Mouse (Mus musculus) CH12.LX (cell line): ENCODE measurements around the gene Zfp688. TPM values are rescaled to one million over a fixed set of nuclear protein-coding genes. Genes with fewer than 3 reads are reported as not detected.
"Not testable (repeated sequence)": the region's sequence is repeated elsewhere in the genome, so short reads cannot be mapped to it uniquely, and the experiment has no call there.

Experiments
- DNase-seq: peaks from one replicate; pipeline ENCODE4 v3.0.0-alpha.2; 2013; ENCODE audit errors: extremely low read depth
- H3K27ac ChIP-seq: 2 replicates; pipeline ENCODE4 v1.5.1; 2012; ENCODE audit warnings: low read depth, mild to moderate bottlenecking, control low read depth, moderate library complexity; ENCODE audit not compliant: insufficient read depth
- H3K27me3 ChIP-seq: replicated peaks from 2 replicates; pipeline ENCODE3; 2012; ENCODE audit warnings: inconsistent platforms
- H3K36me3 ChIP-seq, 2 experiments: replicated peaks in 1 of 2; 2 replicates each; pipeline versions ENCODE3 to v1.6.1; 2012; ENCODE audit warnings: inconsistent platforms in 1 of 2, low read length in 1 of 2, mild to moderate bottlenecking in 1 of 2, mixed read lengths in 1 of 2, moderate library complexity in 1 of 2; ENCODE audit not compliant: control insufficient read depth in 1 of 2, insufficient read depth in 1 of 2
- H3K4me1 ChIP-seq, 2 experiments: 2 replicates each; pipeline ENCODE4 v1.6.1; 2012; ENCODE audit warnings: inconsistent platforms in 1 of 2, moderate library complexity in 1 of 2; ENCODE audit not compliant: insufficient read depth in 2 of 2, control insufficient read depth in 1 of 2
- H3K4me2 ChIP-seq: 2 replicates; pipeline ENCODE4 v1.6.1; 2012; ENCODE audit warnings: low read depth, mild to moderate bottlenecking, control low read depth; ENCODE audit not compliant: poor library complexity, insufficient read depth, severe bottlenecking
- H3K4me3 ChIP-seq, 3 experiments: fragments of 150-350 bp in 1 of 3; sonication (generic) in 1 of 3; replicated peaks in 1 of 3; 2 replicates each; pipeline versions ENCODE3 to v1.5.1; 2011 to 2012; ENCODE audit warnings: low read depth in 2 of 3, low read length in 2 of 3, mild to moderate bottlenecking in 2 of 3, moderate library complexity in 2 of 3, control low read depth in 1 of 3, improper control_type of control experiment in 1 of 3, inconsistent platforms in 1 of 3, mixed read lengths in 1 of 3; ENCODE audit not compliant: poor library complexity in 1 of 3
- H3K79me2 ChIP-seq: replicated peaks from 2 replicates; pipeline ENCODE4 v1.6.1; 2012; ENCODE audit warnings: mild to moderate bottlenecking, moderate library complexity; ENCODE audit not compliant: control insufficient read depth, poor library complexity, insufficient read depth, severe bottlenecking; ENCODE audit errors: extremely low read depth
- H3K9ac ChIP-seq: 2 replicates; pipeline ENCODE4 v1.6.1; 2012; ENCODE audit warnings: low read depth, mild to moderate bottlenecking, control low read depth, moderate library complexity; ENCODE audit not compliant: insufficient read depth
- H3K9me3 ChIP-seq: replicated peaks from 2 replicates; pipeline ENCODE3; 2012; ENCODE audit warnings: low read length, inconsistent platforms, mixed read lengths
- CHD1 ChIP-seq: IDR thresholded peaks from 2 replicates; pipeline ENCODE4 v1.6.1; 2012; ENCODE audit warnings: low read depth, low read length, improper control_type of control experiment, inconsistent platforms
- CHD2 ChIP-seq: IDR thresholded peaks from 2 replicates; pipeline ENCODE4 v1.6.1; 2011; ENCODE audit warnings: low read length, improper control_type of control experiment
- CTCF ChIP-seq, 2 experiments: IDR thresholded peaks in 1 of 2; conservative IDR thresholded peaks in 1 of 2; 2 replicates each; pipeline ENCODE4 v1.5.1; 2011 to 2012; ENCODE audit warnings: low read depth in 2 of 2, low read length in 2 of 2, improper control_type of control experiment in 1 of 2, inconsistent platforms in 1 of 2, mild to moderate bottlenecking in 1 of 2, moderate library complexity in 1 of 2
- ELF1 ChIP-seq: IDR thresholded peaks from 2 replicates; pipeline ENCODE4 v1.6.1; 2014; ENCODE audit warnings: low read depth, mild to moderate bottlenecking, inconsistent platforms, low read length, improper control_type of control experiment
- EP300 ChIP-seq: IDR thresholded peaks from 2 replicates; pipeline ENCODE4 v1.6.1; 2011; ENCODE audit warnings: low read length, improper control_type of control experiment
- GABPA ChIP-seq: IDR thresholded peaks from 2 replicates; pipeline ENCODE4 v1.6.1; 2012; ENCODE audit warnings: low read depth, low read length, improper control_type of control experiment, inconsistent platforms; ENCODE audit not compliant: insufficient replicate concordance
- IRF4 ChIP-seq: IDR thresholded peaks from 2 replicates; pipeline ENCODE4 v1.6.1; 2014; ENCODE audit warnings: low read depth, mild to moderate bottlenecking, inconsistent platforms, low read length, improper control_type of control experiment
- JUND ChIP-seq: conservative IDR thresholded peaks from 2 replicates; pipeline ENCODE4 v1.6.1; 2011; ENCODE audit warnings: low read depth, low read length, improper control_type of control experiment
- KAT2A ChIP-seq: IDR thresholded peaks from 2 replicates; pipeline ENCODE4 v1.6.1; 2012; ENCODE audit warnings: low read length, improper control_type of control experiment, inconsistent platforms; ENCODE audit not compliant: insufficient replicate concordance
- MEF2A ChIP-seq: IDR thresholded peaks from 2 replicates; pipeline ENCODE4 v1.6.1; 2014; ENCODE audit warnings: low read depth, mild to moderate bottlenecking, inconsistent platforms, low read length, improper control_type of control experiment, borderline replicate concordance
- MXI1 ChIP-seq: IDR thresholded peaks from 2 replicates; pipeline ENCODE4 v1.6.1; 2011; ENCODE audit warnings: mild to moderate bottlenecking, low read depth, low read length, improper control_type of control experiment
- MYC ChIP-seq: IDR thresholded peaks from 2 replicates; pipeline ENCODE4 v1.6.1; 2011; ENCODE audit warnings: low read depth, mild to moderate bottlenecking, improper control_type of control experiment, low read length
- NELFE ChIP-seq: IDR thresholded peaks from 2 replicates; pipeline ENCODE4 v1.6.1; 2011; ENCODE audit warnings: low read depth, low read length, improper control_type of control experiment
- NRF1 ChIP-seq: IDR thresholded peaks from 2 replicates; pipeline ENCODE4 v1.6.1; 2014; ENCODE audit warnings: low read depth, mild to moderate bottlenecking, inconsistent platforms, low read length, improper control_type of control experiment, moderate library complexity
- POLR2AphosphoS2 ChIP-seq: IDR thresholded peaks from 2 replicates; pipeline ENCODE4 v1.6.1; 2011; ENCODE audit warnings: low read depth, low read length, improper control_type of control experiment
- RAD21 ChIP-seq: IDR thresholded peaks from 2 replicates; pipeline ENCODE4 v1.6.1; 2011; ENCODE audit warnings: low read depth, mild to moderate bottlenecking, low read length, improper control_type of control experiment, moderate library complexity
- RCOR1 ChIP-seq: conservative IDR thresholded peaks from 2 replicates; pipeline ENCODE4 v1.6.1; 2012; ENCODE audit warnings: low read depth, mild to moderate bottlenecking, inconsistent platforms, low read length, improper control_type of control experiment
- TBP ChIP-seq: conservative IDR thresholded peaks from 2 replicates; pipeline ENCODE4 v1.6.1; 2011; ENCODE audit warnings: low read depth, low read length, improper control_type of control experiment
- TCF12 ChIP-seq: IDR thresholded peaks from 2 replicates; pipeline ENCODE4 v1.6.1; 2014; ENCODE audit warnings: low read depth, mild to moderate bottlenecking, inconsistent platforms, low read length, improper control_type of control experiment
- UBTF ChIP-seq: IDR thresholded peaks from 2 replicates; pipeline ENCODE4 v1.6.1; 2012; ENCODE audit warnings: low read depth, mild to moderate bottlenecking, inconsistent platforms, low read length, improper control_type of control experiment, moderate library complexity
- USF1 ChIP-seq: IDR thresholded peaks from 2 replicates; pipeline ENCODE4 v1.6.1; 2014; ENCODE audit warnings: low read depth, mild to moderate bottlenecking, inconsistent platforms, low read length, improper control_type of control experiment
- ZNF384 ChIP-seq: IDR thresholded peaks from 2 replicates; pipeline ENCODE4 v1.6.1; 2012; ENCODE audit warnings: low read depth, low read length, improper control_type of control experiment, inconsistent platforms
- dilution Hi-C: fragments of 300-500 bp; cut with MboI; formaldehyde crosslinking; loops from 2 replicates; pipeline ENCODE4 v1.14.3; 2020; ENCODE audit warnings: low sequenced_read_pairs; ENCODE audit not compliant: extremely low pct_unique_long_range_greater_than_20kb, extremely low pct_ligation_motif_present
- in situ Hi-C: fragments of 300-500 bp; cut with MboI; formaldehyde crosslinking; loops from 3 replicates; pipeline ENCODE4 v1.14.3; 2019; ENCODE audit warnings: low sequenced_read_pairs, low pct_ligation_motif_present, low pct_unique_long_range_greater_than_20kb, mixed read lengths
- polyA plus RNA-seq: library from polyadenylated mRNA; unstranded; fragments of >175 nt; gene quantifications from 2 replicates; pipeline ENCODE4 v1.2.1, GENCODE M21; 2012; ENCODE audit warnings: low read depth; ENCODE audit not compliant: insufficient read length
- total RNA-seq, 2 experiments: library from RNA; depleted of rRNA; stranded (reverse); fragments of 300-350 nt in 1 of 2; fragments of >200 nt in 1 of 2; gene quantifications; 2 replicates each; pipeline ENCODE4 v1.2.3; 2012 to 2014

The Zfp688 gene
- total and polyA plus RNA-seq, 3 experiments = 12.4 to 21.3 (median 18.7) TPM

GRCm38 (mm10) chr7:127371870-127372269 lies 50.0 kb downstream of the Zfp688 start:
- H3K27ac ChIP-seq, H3K4me3 ChIP-seq, H3K27me3 ChIP-seq, H3K36me3 ChIP-seq, H3K9me3 ChIP-seq, H3K4me1 ChIP-seq, H3K9ac ChIP-seq, H3K4me2 ChIP-seq, dilution Hi-C loops, DNase-seq, H3K79me2 ChIP-seq: not testable (repeated sequence)
- TF ChIP-seq CTCF (conservative IDR thresholded peaks at IDR 0.05 in 1 of 2, IDR thresholded peaks at IDR 0.05 in 1 of 2; ENCODE audit: low read depth in 2 of 2, low read length in 2 of 2) = peak in 1 of 2 experiments; percentile 30; a peak in 1 of 4 replicates
- TF ChIP-seq RAD21 = peak; percentile 2
- in situ Hi-C loops = loop anchor here (25.0 kb wide), 1 partner anchor 390 kb away; the partner anchor contains the start of gene Orai3

- Histone ChIP-seq H3K9me3 (no peaks in the 10 kb centered on the region), H3K79me2 (no peaks in the 10 kb centered on the region), H3K9ac (no peak overlapping the region), H3K4me2 (no peak overlapping the region), H3K27ac (no peak overlapping the region), H3K27me3 (no peaks in the 10 kb centered on the region), H3K4me3 (no peak overlapping the region), H3K36me3 (peaks cover 10% of the 10 kb centered on the region in 2 experiments), H3K4me1 (peaks cover 3 to 7% of the 10 kb centered on the region in 2 experiments; a peak in 1 of 4 replicates)
- dilution Hi-C loops = no loop called here
- in situ Hi-C loops = loop anchor here (25.0 kb wide), 1 partner anchor 391 kb away; the partner anchor contains the start of gene Orai3
- no peak for TF ChIP-seq KAT2A
- TF ChIP-seq MYC = no peak
- TF ChIP-seq GABPA = no peak
- no peak for TF ChIP-seq POLR2AphosphoS2
- TF ChIP-seq RCOR1 = no peak
- TF ChIP-seq TBP = no peak
- no peak for TF ChIP-seq USF1
- no peak for TF ChIP-seq CHD1
- TF ChIP-seq NELFE = no peak
- no peak for TF ChIP-seq MEF2A
- no peak for TF ChIP-seq EP300
- no peak for TF ChIP-seq ELF1
- no peak for TF ChIP-seq IRF4
- TF ChIP-seq NRF1 = no peak
- TF ChIP-seq CHD2 = no peak
- TF ChIP-seq MXI1 = no peak
- TF ChIP-seq TCF12 = no peak
- no peak for TF ChIP-seq ZNF384
- TF ChIP-seq JUND = no peak
- TF ChIP-seq UBTF = no peak
- DNase-seq = no peak
Observed at GRCm38 (mm10) chr7:127371213-127371612, 50.7 kb downstream of the Zfp688 start.

Other genes starting within 250 kb of the Zfp688 start
Only the 20 nearest of the 24 such genes appear.
- 17.4 and 18.8 TPM in 2 replicates for gene Zfp553, start 189.0 kb downstream of the Zfp688 start, total RNA-seq (2012; rRNA removed)
- 8.6 and 9.8 TPM in 2 replicates for gene Zfp553, start 189.0 kb downstream of the Zfp688 start, total RNA-seq (2014; rRNA removed)
- gene Zfp553, start 189.0 kb downstream of the Zfp688 start, polyA plus RNA-seq = 15.0 and 15.2 TPM in 2 replicates
- gene Sept1, start 188.9 kb downstream of the Zfp688 start, total RNA-seq (2012; rRNA removed) = 73.8 and 92.3 TPM in 2 replicates
- 42.1 and 42.7 TPM in 2 replicates for gene Sept1, start 188.9 kb downstream of the Zfp688 start, total RNA-seq (2014; rRNA removed)
- gene Sept1, start 188.9 kb downstream of the Zfp688 start, polyA plus RNA-seq = 147 and 171 TPM in 2 replicates
- 26.5 and 29.8 TPM in 2 replicates for gene Zfp771, start 177.8 kb downstream of the Zfp688 start, total RNA-seq (2012; rRNA removed)
- 23.9 and 27.0 TPM in 2 replicates for gene Zfp771, start 177.8 kb downstream of the Zfp688 start, total RNA-seq (2014; rRNA removed)
- 34.7 and 35.5 TPM in 2 replicates for gene Zfp771, start 177.8 kb downstream of the Zfp688 start, polyA plus RNA-seq
- gene Dctpp1, start 161.4 kb downstream of the Zfp688 start, total RNA-seq (2012; rRNA removed) = 296 and 352 TPM in 2 replicates
- 197 and 221 TPM in 2 replicates for gene Dctpp1, start 161.4 kb downstream of the Zfp688 start, total RNA-seq (2014; rRNA removed)
- 197 and 210 TPM in 2 replicates for gene Dctpp1, start 161.4 kb downstream of the Zfp688 start, polyA plus RNA-seq
- gene Sephs2, start 148.0 kb downstream of the Zfp688 start, total RNA-seq (2012; rRNA removed) = 209 and 215 TPM in 2 replicates
- gene Sephs2, start 148.0 kb downstream of the Zfp688 start, total RNA-seq (2014; rRNA removed) = 203 and 223 TPM in 2 replicates
- gene Sephs2, start 148.0 kb downstream of the Zfp688 start, polyA plus RNA-seq = 158 and 159 TPM in 2 replicates
- gene Itgal, start 125.8 kb downstream of the Zfp688 start, total RNA-seq (2012; rRNA removed) = 49.1 and 69.0 TPM in 2 replicates
- gene Itgal, start 125.8 kb downstream of the Zfp688 start, total RNA-seq (2014; rRNA removed) = 36.7 and 43.9 TPM in 2 replicates
- gene Itgal, start 125.8 kb downstream of the Zfp688 start, polyA plus RNA-seq = 164 and 177 TPM in 2 replicates
- 8.5 and 9.9 TPM in 2 replicates for gene Zfp768, start 76.5 kb downstream of the Zfp688 start, total RNA-seq (2012; rRNA removed)
- gene Zfp768, start 76.5 kb downstream of the Zfp688 start, total RNA-seq (2014; rRNA removed) = 4.3 and 5.0 TPM in 2 replicates
- gene Zfp768, start 76.5 kb downstream of the Zfp688 start, polyA plus RNA-seq = 6.4 and 6.6 TPM in 2 replicates
- 8.2 and 9.7 TPM in 2 replicates for gene Zfp747, start 46.0 kb downstream of the Zfp688 start, total RNA-seq (2012; rRNA removed)
- gene Zfp747, start 46.0 kb downstream of the Zfp688 start, total RNA-seq (2014; rRNA removed) = 6.3 and 7.2 TPM in 2 replicates
- 7.7 and 8.2 TPM in 2 replicates for gene Zfp747, start 46.0 kb downstream of the Zfp688 start, polyA plus RNA-seq
- gene 9130019O22Rik, start 34.9 kb downstream of the Zfp688 start, total RNA-seq (2012; rRNA removed) = 4.2 and 5.0 TPM in 2 replicates
- 3.1 and 4.0 TPM in 2 replicates for gene 9130019O22Rik, start 34.9 kb downstream of the Zfp688 start, total RNA-seq (2014; rRNA removed)
- gene 9130019O22Rik, start 34.9 kb downstream of the Zfp688 start, polyA plus RNA-seq = 2.7 and 3.3 TPM in 2 replicates
- gene E430018J23Rik, start 28.4 kb downstream of the Zfp688 start, total RNA-seq (2012; rRNA removed) = 5.4 and 8.9 TPM in 2 replicates
- gene E430018J23Rik, start 28.4 kb downstream of the Zfp688 start, total RNA-seq (2014; rRNA removed) = 8.3 and 9.2 TPM in 2 replicates
- 3.2 and 3.8 TPM in 2 replicates for gene E430018J23Rik, start 28.4 kb downstream of the Zfp688 start, polyA plus RNA-seq
- 7.5 and 8.1 TPM in 2 replicates for gene Zfp764, start 15.2 kb downstream of the Zfp688 start, total RNA-seq (2012; rRNA removed)
- 8.4 TPM in 2 replicates for gene Zfp764, start 15.2 kb downstream of the Zfp688 start, total RNA-seq (2014; rRNA removed)
- gene Zfp764, start 15.2 kb downstream of the Zfp688 start, polyA plus RNA-seq = 7.9 and 8.1 TPM in 2 replicates
- gene Zfp689, start 27.1 kb upstream of the Zfp688 start, total RNA-seq (2012; rRNA removed) = 3.4 and 3.6 TPM in 2 replicates
- 1.8 and 2.3 TPM in 2 replicates for gene Zfp689, start 27.1 kb upstream of the Zfp688 start, total RNA-seq (2014; rRNA removed)
- 3.2 and 4.6 TPM in 2 replicates for gene Zfp689, start 27.1 kb upstream of the Zfp688 start, polyA plus RNA-seq
- 10.4 and 11.3 TPM in 2 replicates for gene Prr14, start 37.5 kb upstream of the Zfp688 start, total RNA-seq (2012; rRNA removed)
- gene Prr14, start 37.5 kb upstream of the Zfp688 start, total RNA-seq (2014; rRNA removed) = 6.7 and 7.6 TPM in 2 replicates
- 26.2 and 31.3 TPM in 2 replicates for gene Prr14, start 37.5 kb upstream of the Zfp688 start, polyA plus RNA-seq
- 14.4 and 15.4 TPM in 2 replicates for gene Fbrs, start 57.1 kb upstream of the Zfp688 start, total RNA-seq (2012; rRNA removed)
- 5.6 and 6.7 TPM in 2 replicates for gene Fbrs, start 57.1 kb upstream of the Zfp688 start, total RNA-seq (2014; rRNA removed)
- 63.9 and 66.7 TPM in 2 replicates for gene Fbrs, start 57.1 kb upstream of the Zfp688 start, polyA plus RNA-seq
- gene Srcap, start 89.9 kb upstream of the Zfp688 start, total RNA-seq (2012; rRNA removed) = 18.5 and 19.9 TPM in 2 replicates
- 3.4 and 4.1 TPM in 2 replicates for gene Srcap, start 89.9 kb upstream of the Zfp688 start, total RNA-seq (2014; rRNA removed)
- 22.2 and 28.1 TPM in 2 replicates for gene Srcap, start 89.9 kb upstream of the Zfp688 start, polyA plus RNA-seq
- gene Gm42715, start 97.5 kb upstream of the Zfp688 start, total RNA-seq (2012; rRNA removed) = 12.0 and 12.7 TPM in 2 replicates
- 2.0 and 5.8 TPM in 2 replicates for gene Gm42715, start 97.5 kb upstream of the Zfp688 start, total RNA-seq (2014; rRNA removed)
- 13.6 and 14.1 TPM in 2 replicates for gene Gm42715, start 97.5 kb upstream of the Zfp688 start, polyA plus RNA-seq
- 0.93 TPM in 1 of 2 replicates, not detected in the other for gene Tmem265, start 139.3 kb upstream of the Zfp688 start, total RNA-seq (2012; rRNA removed)
- 2.3 and 3.0 TPM in 2 replicates for gene Tmem265, start 139.3 kb upstream of the Zfp688 start, total RNA-seq (2014; rRNA removed)
- gene Tmem265, start 139.3 kb upstream of the Zfp688 start, polyA plus RNA-seq = not detected in 2 replicates
- gene Phkg2, start 151.3 kb upstream of the Zfp688 start, total RNA-seq (2012; rRNA removed) = 23.3 and 25.5 TPM in 2 replicates
- 33.1 and 34.7 TPM in 2 replicates for gene Phkg2, start 151.3 kb upstream of the Zfp688 start, total RNA-seq (2014; rRNA removed)
- gene Phkg2, start 151.3 kb upstream of the Zfp688 start, polyA plus RNA-seq = 65.0 and 67.2 TPM in 2 replicates
- gene Ccdc189, start 166.5 kb upstream of the Zfp688 start, total RNA-seq (2012; rRNA removed) = 2.2 and 2.9 TPM in 2 replicates
- gene Ccdc189, start 166.5 kb upstream of the Zfp688 start, total RNA-seq (2014; rRNA removed) = 2.2 and 2.9 TPM in 2 replicates
- gene Ccdc189, start 166.5 kb upstream of the Zfp688 start, polyA plus RNA-seq = 2.0 and 2.1 TPM in 2 replicates
- 48.6 and 50.9 TPM in 2 replicates for gene Rnf40, start 166.7 kb upstream of the Zfp688 start, total RNA-seq (2012; rRNA removed)
- gene Rnf40, start 166.7 kb upstream of the Zfp688 start, total RNA-seq (2014; rRNA removed) = 39.3 and 40.6 TPM in 2 replicates
- gene Rnf40, start 166.7 kb upstream of the Zfp688 start, polyA plus RNA-seq = 73.0 and 95.2 TPM in 2 replicates